Mouse (Mus musculus) WW6 (cell line): Measurements from ENCODE around the gene Hist1h2ab.
"Not testable (repeated sequence)": the region's sequence is repeated elsewhere in the genome, so short reads cannot be mapped to it uniquely, and the experiment has no call there.

Experiments used
- DNase-seq: peaks from one replicate; pipeline ENCODE4 v3.0.0-alpha.2; 2013; ENCODE audit warnings: low read depth, low spot score

Gene Hist1h2ab

DNA sequence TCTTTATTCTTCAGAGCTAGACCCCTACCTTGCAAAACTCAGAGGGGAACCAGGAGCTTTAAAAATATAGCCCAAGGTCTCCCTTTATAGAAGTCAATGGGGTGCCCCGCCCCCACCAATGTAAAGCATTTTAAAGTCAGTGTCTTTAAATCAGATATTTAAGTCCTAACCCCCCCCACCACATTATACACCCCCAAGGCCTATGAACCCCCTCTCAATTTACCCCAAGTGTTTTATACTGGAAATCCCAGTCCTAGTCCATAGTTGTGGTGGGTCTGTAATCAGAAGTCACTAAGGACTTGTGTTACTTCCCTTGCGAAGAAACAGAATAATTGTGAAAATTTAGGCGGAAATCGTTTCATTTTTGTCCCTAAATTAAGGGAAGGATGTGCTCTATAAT, 12.9 kb upstream of the Hist1h2ab start:
- no peak for DNase-seq

DNA sequence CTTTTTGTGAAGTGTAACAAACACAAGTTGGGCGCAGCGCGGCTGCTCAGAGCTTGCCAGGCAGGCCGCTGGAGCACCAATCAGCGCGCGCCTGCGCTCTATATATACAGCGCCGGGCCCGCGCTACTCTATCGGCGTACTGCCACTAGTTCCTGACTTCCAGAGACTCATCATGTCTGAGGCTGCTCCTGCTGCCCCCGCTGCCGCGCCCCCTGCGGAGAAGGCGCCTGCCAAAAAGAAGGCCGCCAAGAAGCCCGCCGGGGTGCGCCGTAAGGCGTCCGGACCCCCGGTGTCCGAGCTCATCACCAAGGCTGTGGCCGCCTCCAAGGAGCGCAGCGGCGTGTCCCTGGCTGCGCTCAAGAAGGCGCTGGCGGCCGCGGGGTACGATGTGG, 12.3 kb upstream of the Hist1h2ab start, which contains the start of gene Hist1h1c:
Gene Hist1h1c, plus strand, starts transcription at position 132 of the 392 bp plus-strand sequence.
- no peak for DNase-seq

DNA sequence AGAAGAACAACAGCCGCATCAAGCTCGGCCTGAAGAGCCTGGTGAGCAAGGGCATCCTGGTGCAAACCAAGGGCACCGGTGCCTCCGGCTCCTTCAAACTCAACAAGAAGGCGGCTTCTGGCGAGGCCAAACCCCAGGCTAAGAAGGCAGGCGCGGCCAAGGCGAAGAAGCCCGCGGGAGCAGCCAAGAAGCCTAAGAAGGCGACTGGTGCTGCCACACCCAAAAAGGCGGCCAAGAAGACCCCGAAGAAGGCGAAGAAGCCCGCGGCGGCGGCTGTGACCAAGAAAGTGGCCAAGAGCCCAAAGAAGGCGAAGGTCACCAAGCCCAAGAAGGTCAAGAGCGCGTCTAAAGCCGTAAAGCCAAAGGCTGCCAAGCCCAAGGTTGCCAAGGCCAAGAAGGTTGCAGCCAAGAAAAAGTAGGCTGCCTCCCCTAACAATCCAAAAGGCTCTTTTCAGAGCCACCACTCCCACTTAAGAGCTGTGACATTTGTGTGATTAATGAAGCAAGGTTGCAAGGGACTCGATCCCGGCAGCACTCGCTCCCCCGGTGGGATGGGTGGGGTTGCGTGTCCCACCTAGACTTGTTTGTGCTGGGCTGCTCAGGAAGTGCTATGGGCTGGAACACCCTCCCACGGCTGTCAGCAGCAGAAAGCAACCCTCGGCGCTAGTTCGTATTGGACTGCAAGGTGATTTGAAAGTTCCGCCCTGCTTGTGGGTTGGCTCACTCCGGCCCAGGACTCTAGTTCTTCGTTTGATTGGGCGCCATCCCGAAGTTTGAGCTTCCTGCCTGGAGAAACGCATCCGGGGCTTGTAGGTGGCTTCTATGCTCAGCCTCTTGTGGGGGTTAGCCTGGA, 11.6 kb upstream of the Hist1h2ab start:
- no peak for DNase-seq

GRCm38 (mm10) chr13:23739922-23740252, 11.0 kb upstream of the Hist1h2ab start:
- no peak for DNase-seq

- no peak for DNase-seq
Measured at GRCm38 (mm10) chr13:23740256-23740840, 10.6 kb upstream of the Hist1h2ab start.

DNA sequence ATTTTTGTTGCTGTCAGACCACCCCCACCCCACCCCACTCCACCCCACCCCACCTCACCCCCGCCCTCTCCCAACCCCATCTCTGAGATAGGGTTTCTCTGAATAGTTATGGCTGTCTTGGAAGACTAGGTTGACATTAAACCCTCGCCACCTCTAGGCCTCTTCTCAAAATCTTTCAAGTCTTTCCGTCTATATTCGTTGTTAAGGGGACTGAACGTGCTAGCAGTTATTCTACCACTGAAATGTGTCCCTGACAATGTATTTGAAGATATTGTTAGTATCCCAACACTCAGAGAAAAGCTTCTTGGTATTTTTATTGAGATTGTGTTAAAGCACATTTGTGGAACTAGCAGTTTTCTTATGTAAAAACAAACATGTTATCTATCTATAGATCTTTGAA, 10.0 kb upstream of the Hist1h2ab start:
- DNase-seq, result no peak

DNA sequence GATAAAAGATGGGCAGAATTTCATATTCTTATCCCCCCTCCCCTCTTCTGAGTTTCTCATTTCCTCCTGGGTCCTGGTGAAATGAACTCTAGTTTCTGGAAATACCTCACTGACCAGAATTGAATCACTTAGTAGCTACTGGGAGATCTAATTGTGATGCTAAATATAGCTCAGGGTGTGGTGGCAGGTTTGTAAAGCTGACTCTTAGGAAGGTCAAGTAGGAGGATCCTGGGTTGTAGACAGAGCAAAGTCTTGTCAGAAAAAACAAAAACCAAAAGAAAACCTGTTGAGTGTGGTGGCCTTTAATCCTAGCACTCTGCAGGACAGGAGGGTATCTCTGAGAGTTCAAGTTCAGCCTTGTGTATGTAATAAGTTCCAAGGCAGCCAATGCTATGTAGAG, 8.9 kb upstream of the Hist1h2ab start:
- DNase-seq, result no peak

DNA sequence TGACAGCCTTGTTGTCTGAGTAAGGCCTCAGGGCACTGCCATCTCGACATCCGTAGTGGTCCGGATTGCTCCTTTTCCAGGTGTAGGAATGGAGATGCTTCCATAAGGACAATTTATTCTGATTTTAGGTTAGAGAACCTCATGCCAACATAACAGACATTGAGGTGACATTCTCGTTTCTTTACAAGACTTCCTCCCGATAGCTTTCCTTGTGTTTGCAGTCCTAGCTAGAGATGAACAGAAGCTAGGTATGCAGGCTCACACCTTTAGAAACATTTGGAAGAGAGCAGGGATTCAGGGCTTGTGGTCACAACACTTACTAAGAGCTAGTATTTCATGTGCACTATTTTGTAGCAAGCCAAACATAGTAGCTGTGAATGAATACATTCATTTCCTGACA, 7.7 kb upstream of the Hist1h2ab start:
- DNase-seq, result no peak

GRCm38 (mm10) chr13:23743963-23744362, 7.0 kb upstream of the Hist1h2ab start:
- DNase-seq, result no peak

DNA sequence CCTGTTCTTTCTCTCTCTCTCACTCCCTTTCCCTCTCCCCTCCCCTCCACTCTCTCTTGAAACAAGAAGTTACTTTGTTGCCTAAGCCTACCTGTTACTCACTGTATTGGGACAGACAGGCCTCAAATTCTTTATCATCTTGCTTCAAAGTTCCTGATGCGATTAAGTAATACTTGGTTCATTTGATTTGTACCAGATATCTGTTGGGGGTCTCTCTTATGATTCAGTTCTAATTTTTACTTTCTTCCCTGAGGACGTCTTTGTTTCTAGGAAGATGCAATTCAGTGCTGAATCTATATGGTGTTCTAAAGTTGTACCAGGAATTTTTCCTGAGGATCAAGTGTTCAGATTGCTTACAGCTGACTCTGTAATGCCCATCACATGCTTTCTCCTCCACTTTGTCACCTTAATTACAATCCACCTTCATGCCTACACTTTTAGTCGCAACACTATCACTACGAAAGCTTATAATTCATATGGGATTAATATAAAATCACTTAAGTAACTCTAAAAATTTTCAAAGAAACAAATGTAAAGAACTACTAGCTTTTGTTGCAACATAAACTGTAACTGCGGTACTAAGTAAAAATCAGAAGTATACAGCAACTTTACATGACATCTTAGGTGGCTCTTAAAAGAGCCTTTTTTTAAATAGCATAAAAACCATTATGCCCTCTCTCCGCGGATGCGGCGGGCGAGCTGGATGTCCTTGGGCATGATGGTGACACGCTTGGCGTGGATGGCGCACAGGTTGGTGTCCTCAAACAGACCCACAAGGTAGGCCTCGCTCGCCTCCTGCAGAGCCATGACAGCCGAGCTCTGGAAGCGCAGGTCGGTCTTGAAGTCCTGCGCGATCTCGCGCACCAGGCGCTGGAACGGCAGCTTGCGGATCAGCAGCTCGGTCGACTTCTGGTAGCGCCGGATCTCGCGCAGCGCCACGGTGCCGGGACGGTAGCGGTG, 6.2 kb upstream of the Hist1h2ab start:
- DNase-seq, result no peak

- no peak for DNase-seq
Measured at GRCm38 (mm10) chr13:23745381-23746161, 5.4 kb upstream of the Hist1h2ab start, which contains the start of gene Hist1h3c. TSS of gene Hist1h3c (minus strand) at chr13:23745602.

DNA sequence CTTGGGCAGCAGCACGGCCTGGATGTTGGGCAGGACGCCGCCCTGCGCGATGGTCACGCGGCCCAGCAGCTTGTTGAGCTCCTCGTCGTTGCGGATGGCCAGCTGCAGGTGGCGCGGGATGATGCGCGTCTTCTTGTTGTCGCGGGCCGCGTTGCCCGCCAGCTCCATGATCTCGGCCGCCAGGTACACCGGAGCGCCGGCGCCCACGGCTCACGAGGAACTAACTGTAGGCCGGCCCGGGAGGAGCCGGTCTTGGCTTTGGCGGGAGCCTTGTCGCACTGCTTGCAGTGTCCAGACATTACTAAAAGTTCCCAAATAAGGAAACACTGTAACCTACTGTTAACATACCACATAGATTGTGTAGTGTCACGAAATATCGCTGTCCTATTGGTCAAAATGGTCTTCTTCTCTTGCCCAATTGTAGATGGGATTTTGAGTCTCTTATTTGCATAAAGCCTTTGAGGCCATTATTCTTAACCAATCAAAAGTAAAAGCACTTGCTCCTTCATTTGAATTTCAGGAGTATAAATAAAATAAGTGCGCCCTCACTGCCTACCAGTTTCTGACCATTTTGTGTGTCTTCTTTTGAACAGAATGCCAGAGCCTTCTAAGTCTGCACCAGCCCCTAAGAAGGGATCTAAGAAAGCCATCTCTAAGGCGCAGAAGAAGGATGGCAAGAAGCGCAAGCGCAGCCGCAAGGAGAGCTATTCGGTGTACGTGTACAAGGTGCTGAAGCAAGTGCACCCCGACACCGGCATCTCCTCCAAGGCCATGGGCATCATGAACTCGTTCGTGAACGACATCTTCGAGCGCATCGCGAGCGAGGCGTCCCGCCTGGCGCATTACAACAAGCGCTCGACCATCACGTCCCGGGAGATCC, 4.5 kb upstream of the Hist1h2ab start, which contains the start of gene Hist1h2bb:
Gene Hist1h2bb, plus strand, starts transcription at position 534 of the 880 bp plus-strand sequence.
- not testable (repeated sequence) for DNase-seq

DNA sequence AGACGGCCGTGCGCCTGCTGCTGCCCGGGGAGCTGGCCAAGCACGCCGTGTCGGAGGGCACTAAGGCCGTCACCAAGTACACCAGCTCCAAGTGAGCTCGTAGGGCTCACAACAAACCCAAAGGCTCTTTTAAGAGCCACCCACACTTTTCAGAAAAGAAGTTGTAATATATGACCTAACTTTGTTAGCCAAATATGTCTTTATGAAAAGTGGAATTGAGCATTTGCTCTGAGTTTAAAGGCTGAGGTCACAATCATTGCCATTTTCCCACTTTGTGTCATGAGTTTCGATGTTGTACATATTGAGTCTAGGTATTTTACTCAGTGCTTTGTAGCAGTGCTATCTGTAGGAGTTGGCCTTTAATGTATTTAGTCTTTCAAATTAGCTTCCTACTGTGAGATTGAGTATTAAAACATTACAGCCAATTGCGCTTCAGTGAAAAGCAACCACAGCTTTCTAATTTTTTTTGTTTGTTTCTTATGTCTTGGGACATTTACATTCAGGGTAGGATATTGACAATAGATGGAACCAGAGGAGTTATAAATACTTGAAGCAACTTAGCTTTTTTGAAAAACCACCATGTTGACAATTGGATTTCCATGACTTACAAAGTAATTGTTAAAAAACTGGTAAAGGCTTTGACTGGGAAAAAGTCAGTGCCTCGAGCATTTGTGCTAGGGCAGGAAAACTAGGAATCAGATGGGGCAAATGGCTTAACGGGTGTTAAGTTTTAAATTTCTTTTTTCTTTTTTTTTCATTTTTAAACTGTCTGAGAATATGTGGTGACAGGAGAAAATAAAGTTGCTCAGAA, 3.6 kb upstream of the Hist1h2ab start:
- no peak for DNase-seq

GRCm38 (mm10) chr13:23747892-23748288, 3.0 kb upstream of the Hist1h2ab start:
- DNase-seq, result no peak

GRCm38 (mm10) chr13:23749563-23750121, 1.3 kb upstream of the Hist1h2ab start:
- no peak for DNase-seq

DNA sequence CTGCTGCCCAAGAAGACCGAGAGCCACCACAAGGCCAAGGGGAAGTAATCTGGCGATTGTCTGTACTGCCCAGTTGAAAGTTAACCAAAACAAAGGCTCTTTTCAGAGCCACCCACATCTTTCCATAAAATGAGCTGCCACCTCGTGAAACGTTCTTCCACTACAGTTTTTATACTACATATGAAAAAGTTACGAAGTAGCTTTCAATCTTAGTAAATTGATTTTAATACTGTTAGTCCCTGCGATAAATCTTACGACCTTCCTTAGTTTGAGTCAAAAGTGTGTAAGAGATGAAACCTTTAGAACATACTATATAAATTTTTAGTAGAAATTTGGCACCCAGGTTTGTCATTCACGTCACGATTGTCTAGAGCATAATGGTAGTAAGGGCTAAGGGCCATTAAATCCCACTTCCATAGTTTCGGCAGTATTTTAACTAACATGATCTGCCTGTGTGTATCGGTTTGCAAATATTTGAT, 591 bp downstream of the Hist1h2ab start:
- no peak for DNase-seq

DNA sequence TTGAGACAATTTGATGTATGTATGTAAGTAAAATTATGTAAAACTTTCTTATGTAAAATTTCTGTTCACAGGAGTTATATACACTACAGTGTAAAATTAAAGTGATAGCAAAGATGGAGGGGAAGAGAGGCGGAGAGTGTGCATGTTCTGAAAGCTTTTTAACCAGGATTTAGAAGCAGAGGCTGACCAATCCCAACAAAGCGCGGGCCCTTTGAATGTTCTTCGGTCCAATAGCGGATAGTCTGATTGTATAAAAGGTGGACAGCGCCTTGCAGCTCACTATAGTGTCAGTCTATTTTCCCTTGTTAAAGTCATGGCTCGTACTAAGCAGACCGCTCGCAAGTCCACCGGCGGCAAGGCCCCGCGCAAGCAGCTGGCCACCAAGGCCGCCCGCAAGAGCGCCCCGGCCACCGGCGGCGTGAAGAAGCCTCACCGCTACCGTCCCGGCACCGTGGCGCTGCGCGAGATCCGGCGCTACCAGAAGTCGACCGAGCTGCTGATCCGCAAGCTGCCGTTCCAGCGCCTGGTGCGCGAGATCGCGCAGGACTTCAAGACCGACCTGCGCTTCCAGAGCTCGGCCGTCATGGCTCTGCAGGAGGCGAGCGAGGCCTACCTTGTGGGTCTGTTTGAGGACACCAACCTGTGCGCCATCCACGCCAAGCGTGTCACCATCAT, 1.3 kb downstream of the Hist1h2ab start, which contains the start of gene Hist1h3b:
Gene Hist1h3b, plus strand, starts transcription at position 201 of the 675 bp plus-strand sequence.
- DNase-seq, result not testable (repeated sequence)

DNA sequence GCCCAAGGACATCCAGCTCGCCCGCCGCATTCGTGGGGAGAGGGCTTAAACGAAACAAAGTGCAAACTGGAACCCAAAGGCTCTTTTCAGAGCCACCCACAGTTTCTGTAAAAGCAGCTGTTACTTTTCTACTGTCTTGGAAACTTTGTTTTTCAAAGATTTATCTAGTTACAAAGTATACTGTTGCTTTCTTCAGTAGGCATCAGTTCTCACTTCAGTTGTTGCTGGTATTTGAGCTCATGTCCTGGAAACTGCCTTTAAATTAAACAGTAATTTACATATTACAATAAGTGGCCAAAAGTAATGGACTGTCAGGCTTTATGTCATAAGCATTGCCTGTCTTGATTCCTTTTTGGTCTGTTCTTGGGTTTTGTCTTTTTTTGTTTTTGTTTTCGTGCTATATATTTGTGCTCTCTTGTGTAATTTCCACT, 1.8 kb downstream of the Hist1h2ab start:
- no peak for DNase-seq
